Mouse (Mus musculus) right cerebral cortex, postnatal 4 days (tissue): ENCODE data around the gene Eif2ak4.

ENCODE experiments used
- DNase-seq: peaks from one replicate; pipeline ENCODE4 v3.0.0-alpha.2; 2022

The Eif2ak4 gene

DNA sequence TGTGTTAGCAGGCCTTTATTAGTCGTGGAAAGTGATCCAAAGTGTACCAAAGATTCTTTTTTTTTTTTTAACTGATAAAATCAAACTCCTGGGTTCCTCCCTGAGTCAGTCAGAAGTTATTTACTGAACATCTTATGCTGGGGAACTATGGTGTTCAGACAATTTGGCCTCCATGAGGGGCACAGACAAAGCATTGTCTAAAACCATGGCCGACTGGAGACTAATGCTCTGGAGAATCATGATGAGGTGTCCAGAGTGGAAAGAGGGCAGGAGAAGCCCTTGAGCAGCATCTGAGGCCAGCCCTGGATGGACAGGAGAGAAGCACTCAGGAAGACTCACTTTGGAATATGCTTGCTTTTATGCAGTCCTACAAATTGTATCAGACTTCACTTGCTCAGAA is 18.4 kb downstream of the Eif2ak4 start:
- DNase-seq = no peak

DNA sequence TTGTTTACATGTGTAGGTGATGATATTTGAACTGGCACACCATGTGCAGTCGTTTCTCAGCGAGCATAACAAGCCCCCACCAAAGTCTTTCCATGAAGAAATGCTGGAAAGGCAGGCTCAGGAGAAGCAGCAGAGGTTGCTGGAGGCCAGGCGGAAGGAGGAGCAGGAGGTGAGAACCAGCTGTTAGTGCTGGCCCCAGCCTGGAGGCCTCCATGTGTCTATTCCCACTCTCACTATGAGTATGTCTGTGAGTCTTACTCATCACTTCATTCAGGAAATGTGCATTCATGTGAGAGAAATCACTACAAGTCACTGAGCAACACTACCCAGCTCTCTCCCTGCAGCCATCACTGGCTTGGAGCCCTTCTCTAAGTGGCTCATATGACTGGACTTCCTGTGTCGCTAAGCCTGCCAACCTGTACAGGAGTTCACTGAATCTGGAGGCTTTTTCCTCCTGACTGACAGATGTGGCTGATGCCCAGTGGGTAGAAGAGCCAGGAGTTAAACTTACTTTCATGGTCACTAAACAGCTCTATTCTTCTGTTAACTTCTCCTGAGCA is 20.0 kb downstream of the Eif2ak4 start:
- DNase-seq = no peak

DNA sequence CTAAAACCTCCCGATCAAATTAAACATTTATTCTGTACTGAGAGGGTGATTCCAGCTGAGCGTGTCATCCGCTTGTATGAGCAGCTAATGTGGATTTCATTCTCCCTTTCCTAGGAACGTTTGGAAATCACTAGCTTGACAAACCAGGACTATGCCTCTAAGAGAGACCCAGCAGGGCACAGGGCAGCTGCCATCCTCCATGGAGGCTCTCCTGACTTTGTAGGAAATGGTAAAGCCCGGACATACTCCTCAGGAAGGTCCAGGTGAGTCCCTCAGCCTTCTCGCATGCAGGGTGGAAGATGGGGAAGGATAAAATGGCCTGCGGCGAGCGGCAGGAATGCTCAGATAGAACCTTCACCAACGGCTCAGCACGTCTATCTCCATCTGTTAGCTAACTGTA is 24.4 kb downstream of the Eif2ak4 start:
- no peak for DNase-seq

DNA sequence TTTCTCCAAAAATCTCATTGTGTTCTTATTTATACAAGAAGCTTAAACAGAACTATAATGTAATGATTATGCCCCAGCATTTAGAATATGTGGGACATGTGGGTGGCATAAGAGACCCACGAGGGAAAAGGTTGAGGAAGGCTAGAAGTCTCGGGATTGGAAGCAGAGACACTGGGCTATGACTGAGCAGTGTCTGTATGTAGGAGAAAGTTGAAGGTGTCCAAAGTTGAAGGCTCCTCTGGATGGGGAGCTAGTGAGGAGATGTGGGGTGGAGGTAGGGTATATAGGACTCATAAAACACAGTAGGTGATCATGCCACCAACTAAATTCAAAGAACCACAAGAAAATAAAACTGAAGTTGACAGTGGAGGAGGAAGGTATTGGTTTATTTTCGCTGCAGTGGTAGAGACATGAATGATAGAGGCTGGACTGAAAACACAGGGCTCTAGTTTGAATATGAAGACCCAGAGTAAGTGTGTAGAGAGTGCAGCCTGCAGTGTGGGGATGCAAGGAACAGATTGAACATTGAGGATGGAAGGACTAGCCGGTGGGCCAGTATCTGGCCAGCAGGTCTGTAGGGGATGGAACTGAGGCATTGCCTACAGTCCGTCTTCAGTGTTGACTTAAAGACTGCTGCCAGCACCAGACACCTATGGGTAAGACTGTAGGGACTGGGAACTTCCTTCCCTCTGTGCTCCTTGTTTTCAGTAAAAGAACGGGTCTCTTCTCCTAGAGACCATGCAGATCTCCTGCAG is 27.4 kb downstream of the Eif2ak4 start:
- DNase-seq = no peak

DNA sequence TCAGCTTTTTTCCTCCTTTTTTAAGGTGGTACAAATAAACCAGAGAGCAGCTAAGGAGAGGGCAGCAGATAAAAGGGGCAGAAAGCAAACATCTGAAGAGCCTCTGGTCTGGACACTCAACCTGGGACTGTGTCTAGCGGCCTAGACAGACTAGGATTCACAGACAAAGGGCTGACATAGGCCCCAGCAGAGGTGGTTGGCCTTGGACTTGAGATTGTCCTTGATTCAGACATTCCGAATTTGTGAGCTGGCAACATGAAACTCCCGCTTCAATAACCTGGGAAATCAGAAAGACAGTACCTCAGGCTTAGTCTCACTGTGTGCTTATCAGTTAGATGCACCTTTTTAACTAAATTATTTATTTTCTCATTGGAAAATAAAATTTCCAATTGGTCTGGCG is 29.7 kb downstream of the Eif2ak4 start:
- no peak for DNase-seq

DNA sequence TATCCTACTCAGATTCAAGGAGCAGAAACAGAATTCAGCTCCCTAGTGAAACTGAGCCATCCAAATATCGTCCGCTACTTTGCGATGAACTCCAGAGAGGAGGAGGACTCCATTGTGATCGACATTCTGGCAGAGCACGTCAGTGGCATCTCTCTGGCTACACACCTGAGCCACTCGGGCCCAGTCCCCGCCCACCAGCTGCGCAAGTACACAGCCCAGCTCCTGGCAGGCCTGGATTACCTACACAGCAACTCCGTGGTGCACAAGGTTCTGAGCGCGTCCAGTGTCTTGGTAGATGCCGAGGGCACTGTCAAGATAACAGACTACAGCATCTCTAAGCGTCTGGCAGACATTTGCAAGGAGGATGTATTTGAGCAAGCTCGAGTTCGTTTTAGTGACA is 33.5 kb downstream of the Eif2ak4 start:
- DNase-seq = no peak

DNA sequence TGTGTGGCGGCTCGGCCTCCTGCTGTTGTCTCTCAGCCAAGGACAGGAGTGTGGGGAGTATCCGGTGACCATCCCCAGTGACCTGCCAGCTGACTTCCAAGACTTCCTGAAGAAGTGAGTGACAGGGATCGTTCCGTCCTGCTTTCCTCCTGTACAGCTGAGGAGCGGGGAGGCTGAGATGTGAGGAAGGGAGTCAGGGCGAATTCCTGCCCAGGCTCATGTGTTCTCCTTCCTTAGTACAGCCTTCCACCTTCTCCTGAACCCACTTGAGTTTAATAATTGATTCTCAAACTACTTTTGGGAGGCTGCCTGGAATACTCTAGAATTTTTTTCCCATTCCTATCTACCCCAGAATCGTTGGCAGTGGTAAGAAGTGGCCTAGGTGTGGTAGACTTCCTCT is 34.0 kb downstream of the Eif2ak4 start:
- DNase-seq = no peak

DNA sequence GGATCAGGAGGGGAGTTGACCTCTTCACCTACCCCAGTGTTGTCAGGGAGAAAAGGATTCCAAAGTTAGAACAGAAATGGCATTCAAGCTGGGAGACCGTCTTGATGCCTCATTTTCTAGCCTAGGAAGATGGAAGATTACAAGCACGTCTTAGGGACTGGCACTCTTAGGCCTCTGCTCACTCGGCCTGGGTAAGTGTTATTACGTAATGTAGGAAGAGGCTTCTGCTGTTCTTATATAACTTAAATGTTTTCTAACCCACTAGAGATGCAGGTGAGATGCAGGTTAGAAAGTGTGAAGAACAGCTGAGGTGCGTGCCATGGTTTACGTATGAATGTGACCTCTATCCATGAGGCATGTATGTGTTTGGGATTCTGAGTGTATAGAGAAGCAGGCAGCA is 39.9 kb downstream of the Eif2ak4 start:
- DNase-seq = no peak

DNA sequence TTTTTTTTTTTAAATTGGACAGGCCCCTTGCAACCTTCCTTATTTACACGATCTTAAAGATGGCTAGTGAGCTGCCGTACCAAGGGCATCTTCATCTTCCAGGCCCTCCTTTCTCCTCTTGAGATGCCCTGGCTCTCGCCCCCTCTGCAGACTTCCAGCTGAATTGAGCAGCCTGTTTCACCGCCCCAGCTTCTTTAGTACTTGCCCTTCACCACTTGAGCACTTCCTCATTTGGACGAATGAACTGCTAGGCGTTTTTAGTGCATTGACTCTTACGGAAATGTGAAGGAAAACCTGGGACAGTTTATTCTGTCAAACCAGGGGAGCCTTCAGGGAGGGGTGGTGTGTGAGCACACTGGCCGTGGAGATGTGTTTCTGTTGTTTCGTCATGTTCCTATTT is 40.9 kb downstream of the Eif2ak4 start:
- no peak for DNase-seq

DNA sequence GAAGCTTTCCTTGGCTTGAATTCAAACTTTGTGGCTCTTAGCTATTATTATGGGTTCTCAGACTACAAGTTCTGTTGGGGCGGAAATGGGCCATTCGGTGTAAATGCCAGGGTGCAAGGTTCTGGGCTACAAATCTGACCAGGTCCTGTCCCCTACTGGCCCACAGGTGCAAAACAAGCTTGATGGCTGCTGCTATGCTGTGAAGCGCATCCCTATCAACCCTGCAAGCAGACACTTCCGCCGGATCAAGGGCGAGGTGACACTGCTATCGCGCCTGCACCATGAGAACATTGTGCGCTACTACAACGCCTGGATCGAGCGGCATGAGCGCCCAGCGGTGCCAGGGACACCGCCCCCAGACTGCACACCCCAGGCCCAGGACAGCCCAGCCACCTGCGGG is 42.2 kb downstream of the Eif2ak4 start:
- no peak for DNase-seq

DNA sequence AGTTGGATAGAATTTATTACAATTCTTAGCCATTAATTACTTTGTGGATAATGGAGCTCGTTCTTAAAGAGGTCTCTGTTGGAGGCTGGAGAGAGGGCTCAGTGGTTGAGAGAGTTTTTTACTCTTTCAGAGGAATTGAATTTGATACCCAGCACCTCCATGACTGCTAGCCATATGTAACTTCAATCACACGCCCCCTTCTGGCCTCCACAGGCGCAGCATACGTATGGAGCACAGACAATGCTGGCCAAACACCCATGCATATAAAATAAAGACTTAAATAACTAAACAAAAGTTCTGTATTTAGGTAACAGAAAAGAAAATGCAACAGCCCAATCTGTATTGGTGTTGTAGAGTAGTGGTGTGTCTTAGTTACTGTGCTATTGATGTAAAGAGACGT is 43.2 kb downstream of the Eif2ak4 start:
- peak; percentile 30 for DNase-seq

DNA sequence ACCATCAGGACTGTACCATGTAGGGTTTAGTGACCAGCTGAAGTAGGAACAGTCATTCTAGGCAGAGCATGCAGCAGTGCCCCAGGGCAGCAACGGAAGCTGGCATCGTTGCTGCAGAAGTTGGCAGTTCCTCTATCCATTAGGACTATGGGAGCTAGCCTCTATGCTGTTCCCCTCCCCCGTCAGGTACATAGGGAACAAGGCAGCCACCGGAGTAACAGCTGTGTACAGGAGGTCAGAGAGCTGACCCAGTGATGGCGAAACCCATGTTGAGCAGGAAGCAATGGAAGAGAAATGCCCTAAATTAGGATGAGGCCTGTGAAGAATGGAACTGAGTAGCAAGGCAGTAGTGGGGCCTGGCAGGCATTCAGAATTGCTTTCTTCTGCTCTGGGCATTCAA is 53.8 kb downstream of the Eif2ak4 start:
- DNase-seq = no peak

DNA sequence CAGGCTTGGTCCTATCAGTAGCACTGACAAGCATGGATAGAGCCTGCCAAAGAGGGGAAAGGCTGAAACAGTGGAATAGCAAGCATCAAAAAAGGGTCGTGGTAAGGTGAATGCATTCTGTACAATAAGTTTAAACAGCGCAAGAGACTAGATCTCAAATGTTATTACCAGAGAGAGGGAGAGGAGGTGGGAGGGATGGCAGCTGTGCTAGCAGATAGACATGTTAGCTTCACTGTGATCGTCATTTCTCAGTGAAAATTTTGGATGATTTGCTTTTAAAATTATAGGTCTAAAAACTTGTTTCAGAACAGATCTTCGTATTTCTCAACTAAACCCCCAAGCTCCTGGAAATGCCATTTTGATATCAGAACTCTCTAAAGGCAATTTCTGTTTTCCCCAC is 54.3 kb downstream of the Eif2ak4 start:
- no peak for DNase-seq

DNA sequence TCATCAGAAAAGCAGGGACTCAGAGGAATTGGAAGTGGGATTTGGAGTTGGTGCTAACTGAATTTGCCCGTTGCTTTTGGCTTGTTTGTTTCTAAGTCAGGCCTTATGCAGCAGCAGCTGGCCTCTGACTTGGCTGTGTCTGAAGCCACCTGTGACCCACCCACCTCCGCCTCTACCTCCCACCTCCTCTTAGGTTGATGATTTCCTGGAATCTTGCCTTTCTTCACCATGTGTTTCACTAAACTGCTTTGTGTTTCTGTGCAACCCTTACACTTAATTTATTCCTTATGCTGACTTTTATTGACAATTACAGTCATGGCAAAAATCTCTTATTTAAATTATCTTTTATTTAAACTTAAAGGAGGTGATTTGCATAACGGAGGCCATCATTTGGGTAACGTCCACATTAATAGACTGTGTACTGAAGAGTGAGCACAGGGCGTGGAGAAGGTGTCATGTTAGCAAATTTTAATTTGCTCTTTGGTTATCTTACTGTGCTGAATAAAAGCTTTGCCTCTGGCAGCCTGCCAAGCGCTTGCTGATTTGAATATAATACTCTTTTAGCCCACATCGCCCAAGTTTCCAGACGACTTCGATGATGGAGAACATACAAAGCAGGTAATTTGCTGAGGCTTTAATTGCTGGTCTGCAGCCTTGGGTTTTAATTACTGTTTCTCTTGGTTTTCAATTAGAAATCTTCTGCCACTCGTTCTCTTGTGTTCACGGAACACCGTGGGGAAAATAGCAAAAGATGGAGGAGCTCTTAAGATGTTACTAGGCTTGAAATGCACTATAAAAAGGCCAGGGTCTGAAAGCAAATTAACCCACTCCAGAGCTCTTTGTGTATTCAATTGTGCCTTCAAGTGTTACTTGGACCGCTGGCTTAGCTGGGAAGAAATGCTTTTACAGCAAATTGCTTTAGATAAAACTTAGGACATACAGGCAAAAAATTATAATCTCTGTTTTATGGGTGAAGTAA is 57.6 kb downstream of the Eif2ak4 start:
- DNase-seq = peak; percentile 66

DNA sequence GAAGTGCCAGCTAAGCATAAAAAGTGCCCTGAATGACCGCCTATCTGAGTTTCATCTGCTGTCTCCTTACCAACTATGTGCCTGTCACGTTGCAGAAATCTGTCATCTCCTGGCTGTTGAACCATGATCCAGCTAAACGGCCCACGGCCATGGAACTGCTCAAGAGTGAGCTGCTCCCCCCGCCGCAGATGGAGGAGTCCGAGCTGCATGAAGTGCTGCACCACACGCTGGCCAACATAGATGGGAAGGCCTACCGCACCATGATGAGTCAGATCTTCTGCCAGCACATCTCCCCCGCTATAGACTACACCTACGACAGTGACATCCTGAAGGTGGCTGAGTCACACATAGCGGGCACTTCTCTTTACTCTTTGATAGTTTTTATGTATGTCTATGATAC is 59.8 kb downstream of the Eif2ak4 start:
- DNase-seq = no peak

DNA sequence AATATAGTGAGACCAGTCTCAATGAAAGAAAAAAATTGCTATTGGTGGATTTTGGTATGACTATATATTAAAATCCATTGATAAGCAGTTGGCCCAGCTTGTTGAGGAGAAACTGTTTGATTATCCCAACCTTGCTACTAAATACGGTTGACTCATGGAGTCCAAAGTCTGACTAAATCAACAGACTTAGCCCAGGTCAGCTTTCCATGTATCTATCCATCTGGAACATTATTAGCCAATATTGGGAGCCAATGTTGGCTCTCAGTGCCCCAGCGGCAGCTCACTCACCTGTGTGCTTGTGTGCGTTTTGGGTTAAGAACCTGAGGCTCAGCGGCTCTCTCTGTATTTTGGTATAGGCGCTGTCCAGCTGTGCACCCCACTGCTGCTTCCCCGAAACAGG is 62.6 kb downstream of the Eif2ak4 start:
- DNase-seq = no peak

DNA sequence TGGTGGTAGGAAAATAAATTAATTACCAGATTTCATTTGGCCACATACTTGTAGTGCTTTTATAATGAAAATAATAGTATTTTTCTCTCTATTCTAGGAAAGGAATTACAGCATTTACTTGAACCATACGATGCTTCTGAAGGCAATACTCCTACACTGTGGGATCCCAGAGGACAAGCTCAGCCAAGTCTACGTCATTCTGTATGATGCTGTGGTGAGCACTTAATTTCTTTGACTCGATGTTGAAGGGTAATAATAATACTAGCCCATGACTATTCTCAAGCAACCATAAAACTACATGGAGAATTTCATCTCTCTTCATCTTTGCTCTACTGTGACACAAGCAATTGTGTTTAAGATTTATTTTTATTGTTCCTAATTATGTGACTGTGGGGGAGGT is 68.6 kb downstream of the Eif2ak4 start:
- DNase-seq = no peak

DNA sequence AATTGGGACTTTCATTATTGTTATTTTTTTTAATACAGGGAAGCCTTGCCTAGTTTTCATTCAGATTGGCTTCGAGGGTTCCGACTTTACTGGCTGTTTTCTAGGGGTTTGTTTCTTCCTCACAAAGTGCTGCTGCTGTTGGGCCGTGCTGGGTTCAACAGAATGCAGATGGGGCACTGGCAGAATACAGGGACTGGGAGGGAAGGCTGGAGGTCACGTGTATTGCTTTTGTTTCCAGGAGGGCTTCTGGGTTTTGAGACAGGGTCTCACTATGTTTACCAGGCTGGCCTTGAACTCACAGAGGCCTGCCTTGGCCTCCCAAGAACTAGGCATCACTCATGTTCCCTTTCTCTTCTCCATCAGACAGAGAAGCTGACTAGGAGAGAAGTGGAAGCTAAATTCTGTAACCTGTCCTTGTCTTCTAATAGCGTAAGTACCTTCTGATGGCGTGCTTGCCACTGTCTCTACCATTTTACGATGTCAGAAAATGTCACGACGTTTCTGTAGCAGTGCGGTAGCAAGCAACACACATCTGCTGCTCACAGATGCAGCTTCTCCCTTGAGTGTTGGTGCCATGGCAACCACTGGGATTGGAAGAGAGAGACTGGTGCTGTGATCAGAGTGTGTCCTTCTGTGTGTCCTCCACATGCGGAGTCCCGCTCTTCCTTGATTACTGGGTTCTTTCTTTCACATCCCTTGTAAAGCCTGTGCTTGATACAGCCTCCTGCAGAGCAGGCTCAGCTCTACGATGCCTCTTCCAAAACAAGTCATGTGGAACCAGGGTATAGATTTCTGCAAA is 69.2 kb downstream of the Eif2ak4 start:
- no peak for DNase-seq

DNA sequence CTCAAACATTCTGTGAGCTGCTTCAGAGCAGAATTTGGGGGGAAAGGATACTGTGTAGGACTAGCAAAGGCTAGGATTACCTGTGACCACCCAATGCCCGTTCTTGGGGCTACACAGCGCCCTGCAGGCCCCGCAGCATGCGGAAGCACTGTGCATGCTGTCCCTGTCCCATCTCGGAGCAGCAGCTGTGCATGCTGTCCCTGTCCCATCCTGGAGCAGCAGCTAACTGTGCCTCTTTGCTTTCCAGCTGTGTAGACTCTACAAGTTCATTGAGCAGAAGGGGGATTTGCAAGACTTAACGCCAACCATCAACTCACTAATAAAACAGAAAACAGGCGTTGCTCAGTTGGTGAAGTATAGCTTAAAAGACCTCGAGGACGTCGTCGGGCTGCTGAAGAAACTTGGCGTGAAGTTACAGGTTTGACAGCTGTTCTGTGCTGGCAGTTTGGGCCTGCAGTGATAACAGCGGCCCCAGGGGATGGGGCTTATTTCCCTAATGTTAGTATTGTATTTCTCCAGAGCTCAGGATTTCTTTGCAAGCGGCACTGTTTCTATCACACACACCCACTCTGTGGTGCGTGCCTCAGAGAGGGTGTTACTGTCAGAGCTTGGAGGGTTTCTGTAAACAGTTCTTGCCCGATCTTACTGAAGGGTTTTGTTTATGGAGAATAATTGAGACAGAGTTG is 73.2 kb downstream of the Eif2ak4 start:
- no peak for DNase-seq

DNA sequence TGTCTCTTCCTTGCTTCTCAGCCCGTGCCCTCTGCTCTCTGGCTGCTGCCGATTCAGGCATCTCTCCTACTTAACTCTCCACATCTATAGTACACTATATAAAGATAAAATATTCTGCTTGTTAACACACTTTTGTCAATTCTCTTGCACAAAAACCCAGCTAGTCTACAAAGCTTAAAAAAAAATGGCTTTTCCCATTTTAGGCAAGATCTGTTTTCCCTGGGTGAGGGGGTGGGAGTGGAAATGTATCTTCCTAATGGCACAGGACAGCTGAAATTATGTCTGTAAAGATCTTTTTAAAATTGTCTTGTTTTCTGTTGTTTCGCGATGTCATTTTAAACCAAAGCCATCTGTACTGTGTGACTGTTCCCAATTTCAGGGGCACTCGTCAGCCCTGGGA is 75.1 kb downstream of the Eif2ak4 start:
- no peak for DNase-seq

DNA sequence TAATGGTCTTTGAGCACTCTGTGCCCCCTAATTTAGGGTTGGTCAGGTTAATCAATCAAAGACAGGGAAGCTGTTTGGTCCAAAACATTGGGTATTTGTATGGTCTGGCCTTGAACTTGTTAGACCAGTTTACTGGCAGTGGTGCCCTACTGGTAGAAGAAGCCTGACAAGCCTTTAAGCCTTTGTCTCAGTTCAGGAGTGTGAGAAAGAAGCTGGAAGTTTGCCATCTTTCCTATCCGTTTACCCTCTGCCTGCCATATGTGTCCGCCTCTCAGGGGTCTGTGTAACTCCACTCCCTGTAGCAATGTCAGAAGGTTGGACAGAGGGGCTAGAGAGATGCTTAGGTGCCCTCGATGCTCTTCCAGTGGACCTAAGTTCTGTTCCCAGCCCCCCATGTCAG is 76.0 kb downstream of the Eif2ak4 start:
- no peak for DNase-seq

DNA sequence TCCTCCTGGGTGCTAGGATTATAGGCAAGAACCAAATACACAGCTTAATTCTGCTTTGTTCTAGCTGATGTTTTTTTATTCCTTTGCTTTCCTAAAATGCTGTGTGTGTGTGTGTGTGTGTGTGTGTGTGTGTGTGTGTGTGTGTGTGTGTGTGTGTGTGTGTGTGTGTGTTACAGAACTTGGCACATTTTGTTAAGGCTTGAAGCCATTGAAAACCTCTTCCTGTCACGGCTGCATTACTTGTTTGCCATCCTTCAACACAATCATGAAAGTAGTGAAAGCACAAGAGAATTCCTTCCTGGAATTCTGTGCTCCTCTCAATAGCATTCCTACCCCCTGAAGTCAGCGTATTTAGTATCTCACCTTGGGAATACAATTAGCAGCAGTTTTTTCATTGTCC is 77.5 kb downstream of the Eif2ak4 start:
- DNase-seq = no peak
